Mouse (Mus musculus): ENCODE data around the gene F2r. TPM values are rescaled to one million over a fixed set of nuclear protein-coding genes. Genes with fewer than 3 reads are reported as not detected.
A peak's percentile ranks its signal among the peaks of the same experiment; 100 is the strongest.

F2r gene
- total RNA-seq, 1 experiment = 113 TPM

DNA sequence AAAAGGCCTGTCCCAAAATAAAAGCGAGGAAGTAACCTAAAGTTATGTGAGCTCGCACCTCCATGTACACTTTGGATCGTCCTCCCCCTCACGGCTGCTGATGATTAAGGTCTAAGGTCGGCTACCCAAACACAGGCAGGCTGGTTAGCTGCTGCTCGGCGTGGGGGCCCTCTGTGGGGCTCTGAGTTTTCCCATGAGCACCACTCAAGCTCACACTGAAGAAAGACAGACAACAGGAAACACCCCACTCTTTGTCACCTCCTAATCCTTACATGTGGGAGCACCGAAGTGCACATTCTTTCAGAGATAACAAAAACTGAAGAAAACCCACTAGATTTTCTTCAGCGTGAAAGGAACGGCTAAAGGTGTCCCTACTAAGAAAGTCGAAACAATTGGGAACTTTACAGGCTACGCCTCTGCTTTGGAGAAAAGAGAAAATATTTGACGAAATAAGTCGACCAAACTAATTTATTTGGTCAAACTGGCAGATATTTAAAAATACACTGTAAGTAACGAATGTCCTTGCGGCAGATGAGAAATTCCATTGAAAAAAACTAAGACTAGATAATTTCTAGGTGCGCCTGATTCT lies 1.1 kb downstream of the F2r start:
- in situ Hi-C loops (cut with MboI; ENCODE audit: low sequenced_read_pairs in 2 of 2, unreplicated experiment in 2 of 2) = no loop called here
- H3K27ac ChIP-seq (ENCODE audit: insufficient read depth, low read depth, low read length, poor library complexity, severe bottlenecking) = no peak overlapping the region
- peaks cover 2% of the 10 kb centered on the region; the same call in 1 of the 2 replicates for H3K36me3 ChIP-seq (ENCODE audit: control insufficient read depth, insufficient read depth, low read length, poor library complexity, severe bottlenecking)
- peak overlapping the region; percentile 77 to 87 for H3K4me3 ChIP-seq (ENCODE audit: insufficient read depth in 1 of 2, low read depth in 1 of 2, low read length in 2 of 2, poor library complexity in 1 of 2, severe bottlenecking in 1 of 2)
- DNase-seq (ENCODE audit: low read depth, low spot score) = no peak
- H3K4me1 ChIP-seq (ENCODE audit: control insufficient read depth in 2 of 2, insufficient read depth in 2 of 2, low read length in 2 of 2, poor library complexity in 1 of 2) = 0 out of 4 replicates have a peak, but pooled peaks cover 0 to 2% of the 10 kb centered on the region in 2 experiments
- no peaks in the 10 kb centered on the region for H3K9me3 ChIP-seq (ENCODE audit: control insufficient read depth, insufficient read depth, low read depth, low read length)
- no peak overlapping the region for H3K9ac ChIP-seq (ENCODE audit: insufficient read depth, low read depth, low read length, poor library complexity, severe bottlenecking)
- no peak for TF ChIP-seq MAFK (IDR thresholded peaks at IDR 0.05; ENCODE audit: insufficient read depth, low read depth, low read length)
- TF ChIP-seq HCFC1 (IDR thresholded peaks at IDR 0.05; ENCODE audit: borderline replicate concordance, insufficient read depth, low read length) = no peak
- TF ChIP-seq ZC3H11A (IDR thresholded peaks at IDR 0.05; ENCODE audit: borderline replicate concordance, low read depth, low read length) = no peak
- no peak for TF ChIP-seq ZNF384 (IDR thresholded peaks at IDR 0.05; ENCODE audit: low read depth, low read length)
- no peak for TF ChIP-seq CHD2 (IDR thresholded peaks at IDR 0.05; ENCODE audit: low read depth, low read length)

- in situ Hi-C loops (cut with MboI; ENCODE audit: low sequenced_read_pairs in 2 of 2, unreplicated experiment in 2 of 2) = no loop called here
- peaks cover 6% of the 10 kb centered on the region; the same call in 1 of the 2 replicates for H3K36me3 ChIP-seq (ENCODE audit: control insufficient read depth, insufficient read depth, low read length, poor library complexity, severe bottlenecking)
- 0 out of 4 replicates have a peak, but pooled peaks cover 0 to 2% of the 10 kb centered on the region in 2 experiments for H3K4me1 ChIP-seq (ENCODE audit: control insufficient read depth in 2 of 2, insufficient read depth in 2 of 2, low read length in 2 of 2, poor library complexity in 1 of 2)
- DNase-seq (ENCODE audit: low read depth, low spot score) = no peak
- TF ChIP-seq ZC3H11A (IDR thresholded peaks at IDR 0.05; ENCODE audit: borderline replicate concordance, low read depth, low read length) = no peak
- no peak for TF ChIP-seq MAFK (IDR thresholded peaks at IDR 0.05; ENCODE audit: insufficient read depth, low read depth, low read length)
- TF ChIP-seq CHD2 (IDR thresholded peaks at IDR 0.05; ENCODE audit: low read depth, low read length) = no peak
- no peak for TF ChIP-seq HCFC1 (IDR thresholded peaks at IDR 0.05; ENCODE audit: borderline replicate concordance, insufficient read depth, low read length)
- TF ChIP-seq ZNF384 (IDR thresholded peaks at IDR 0.05; ENCODE audit: low read depth, low read length) = no peak
- H3K27ac ChIP-seq (ENCODE audit: insufficient read depth, low read depth, low read length, poor library complexity, severe bottlenecking) = no peak overlapping the region
- H3K9me3 ChIP-seq (ENCODE audit: control insufficient read depth, insufficient read depth, low read depth, low read length) = no peaks in the 10 kb centered on the region
- no peak overlapping the region for H3K4me3 ChIP-seq (ENCODE audit: insufficient read depth in 1 of 2, low read depth in 1 of 2, low read length in 2 of 2, poor library complexity in 1 of 2, severe bottlenecking in 1 of 2)
- H3K9ac ChIP-seq (ENCODE audit: insufficient read depth, low read depth, low read length, poor library complexity, severe bottlenecking) = no peak overlapping the region
These were observed 1.8 kb downstream of the F2r start for GRCm38 (mm10) chr13:95616512-95616911.

DNA sequence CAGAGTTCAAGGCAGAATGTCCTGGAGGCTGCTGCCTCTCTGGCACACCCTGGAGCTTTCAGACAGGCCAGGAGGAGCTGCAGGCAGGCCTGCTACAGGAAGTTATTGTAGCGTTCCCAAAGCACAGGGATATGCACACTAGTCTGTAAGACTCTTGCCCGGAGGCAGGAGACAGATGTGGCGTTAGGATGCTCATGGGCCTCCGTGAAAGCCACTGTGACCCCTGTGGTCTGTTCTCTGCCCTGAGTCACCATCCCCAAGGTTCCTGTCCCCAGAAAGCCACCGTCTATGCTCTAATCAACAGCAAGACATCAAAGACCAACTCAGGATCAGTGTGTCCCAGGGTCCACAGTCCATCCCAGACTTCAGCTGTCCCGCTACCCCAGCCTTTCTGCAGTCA lies 3.5 kb downstream of the F2r start:
- H3K36me3 ChIP-seq (ENCODE audit: control insufficient read depth, insufficient read depth, low read length, poor library complexity, severe bottlenecking) = peaks cover 9% of the 10 kb centered on the region; the same call in 1 of the 2 replicates
- no peak for DNase-seq (ENCODE audit: low read depth, low spot score)
- no peak overlapping the region for H3K4me3 ChIP-seq (ENCODE audit: insufficient read depth in 1 of 2, low read depth in 1 of 2, low read length in 2 of 2, poor library complexity in 1 of 2, severe bottlenecking in 1 of 2)
- H3K4me1 ChIP-seq (ENCODE audit: control insufficient read depth in 2 of 2, insufficient read depth in 2 of 2, low read length in 2 of 2, poor library complexity in 1 of 2) = 0 out of 4 replicates have a peak, but pooled peaks cover 0 to 2% of the 10 kb centered on the region in 2 experiments
- no peaks in the 10 kb centered on the region for H3K9me3 ChIP-seq (ENCODE audit: control insufficient read depth, insufficient read depth, low read depth, low read length)
- H3K9ac ChIP-seq (ENCODE audit: insufficient read depth, low read depth, low read length, poor library complexity, severe bottlenecking) = no peak overlapping the region
- TF ChIP-seq HCFC1 (IDR thresholded peaks at IDR 0.05; ENCODE audit: borderline replicate concordance, insufficient read depth, low read length) (no peak), ZC3H11A (IDR thresholded peaks at IDR 0.05; ENCODE audit: borderline replicate concordance, low read depth, low read length) (no peak), ZNF384 (IDR thresholded peaks at IDR 0.05; ENCODE audit: low read depth, low read length) (no peak), CHD2 (IDR thresholded peaks at IDR 0.05; ENCODE audit: low read depth, low read length) (no peak), MAFK (IDR thresholded peaks at IDR 0.05; ENCODE audit: insufficient read depth, low read depth, low read length) (no peak)
- H3K27ac ChIP-seq (ENCODE audit: insufficient read depth, low read depth, low read length, poor library complexity, severe bottlenecking) = no peak overlapping the region
- in situ Hi-C loops (cut with MboI; ENCODE audit: low sequenced_read_pairs in 2 of 2, unreplicated experiment in 2 of 2) = no loop called here

DNA sequence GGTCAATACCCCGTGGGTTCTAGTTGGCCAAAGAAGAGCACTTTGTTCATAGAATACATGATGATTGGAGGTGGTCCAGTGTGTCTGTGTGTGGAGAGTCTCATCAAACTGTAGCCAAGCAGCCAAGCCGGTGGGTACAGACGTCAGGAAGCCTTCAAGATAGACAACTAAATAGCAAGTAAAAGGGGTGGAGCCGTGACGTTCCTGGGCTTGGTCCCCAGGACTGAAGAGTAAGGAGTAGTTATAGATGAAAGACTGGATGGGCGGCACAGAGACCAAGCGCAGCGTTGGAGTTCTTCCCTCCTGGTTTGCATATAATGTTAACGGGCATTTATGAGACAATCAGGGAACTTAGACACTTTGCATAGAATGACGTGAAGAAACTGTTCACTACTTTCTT lies 6.0 kb downstream of the F2r start:
- H3K9me3 ChIP-seq (ENCODE audit: control insufficient read depth, insufficient read depth, low read depth, low read length) = no peaks in the 10 kb centered on the region
- in situ Hi-C loops (cut with MboI; ENCODE audit: low sequenced_read_pairs in 2 of 2, unreplicated experiment in 2 of 2) = no loop called here
- H3K36me3 ChIP-seq (ENCODE audit: control insufficient read depth, insufficient read depth, low read length, poor library complexity, severe bottlenecking) = peaks cover 9% of the 10 kb centered on the region; the same call in 1 of the 2 replicates
- no peak overlapping the region for H3K4me3 ChIP-seq (ENCODE audit: insufficient read depth in 1 of 2, low read depth in 1 of 2, low read length in 2 of 2, poor library complexity in 1 of 2, severe bottlenecking in 1 of 2)
- no peak overlapping the region for H3K27ac ChIP-seq (ENCODE audit: insufficient read depth, low read depth, low read length, poor library complexity, severe bottlenecking)
- no peak for DNase-seq (ENCODE audit: low read depth, low spot score)
- no peak overlapping the region for H3K9ac ChIP-seq (ENCODE audit: insufficient read depth, low read depth, low read length, poor library complexity, severe bottlenecking)
- no peak for TF ChIP-seq HCFC1 (IDR thresholded peaks at IDR 0.05; ENCODE audit: borderline replicate concordance, insufficient read depth, low read length)
- TF ChIP-seq MAFK (IDR thresholded peaks at IDR 0.05; ENCODE audit: insufficient read depth, low read depth, low read length) = no peak
- TF ChIP-seq ZNF384 (IDR thresholded peaks at IDR 0.05; ENCODE audit: low read depth, low read length) = no peak
- no peak for TF ChIP-seq ZC3H11A (IDR thresholded peaks at IDR 0.05; ENCODE audit: borderline replicate concordance, low read depth, low read length)
- TF ChIP-seq CHD2 (IDR thresholded peaks at IDR 0.05; ENCODE audit: low read depth, low read length) = no peak
- no peaks in the 10 kb centered on the region; a peak in 1 of 4 replicates for H3K4me1 ChIP-seq (ENCODE audit: control insufficient read depth in 2 of 2, insufficient read depth in 2 of 2, low read length in 2 of 2, poor library complexity in 1 of 2)
